Mouse (Mus musculus) CH12.LX (cell line): ENCODE measurements at regions not wholly inside any gene's neighbourhood (a gene's known extent, or its start where the extent isn't known, plus 50 kb on each side); places are given as distances from the start of the nearest gene placed in this dataset.

ENCODE experiments used
- POLR2A ChIP-seq: IDR thresholded peaks from 2 replicates; pipeline ENCODE4 v1.6.1; 2011; ENCODE audit warnings: low read depth, mild to moderate bottlenecking, improper control_type of control experiment, low read length
- ZNF384 ChIP-seq: IDR thresholded peaks from 2 replicates; pipeline ENCODE4 v1.6.1; 2012; ENCODE audit warnings: low read depth, low read length, improper control_type of control experiment, inconsistent platforms

DNA sequence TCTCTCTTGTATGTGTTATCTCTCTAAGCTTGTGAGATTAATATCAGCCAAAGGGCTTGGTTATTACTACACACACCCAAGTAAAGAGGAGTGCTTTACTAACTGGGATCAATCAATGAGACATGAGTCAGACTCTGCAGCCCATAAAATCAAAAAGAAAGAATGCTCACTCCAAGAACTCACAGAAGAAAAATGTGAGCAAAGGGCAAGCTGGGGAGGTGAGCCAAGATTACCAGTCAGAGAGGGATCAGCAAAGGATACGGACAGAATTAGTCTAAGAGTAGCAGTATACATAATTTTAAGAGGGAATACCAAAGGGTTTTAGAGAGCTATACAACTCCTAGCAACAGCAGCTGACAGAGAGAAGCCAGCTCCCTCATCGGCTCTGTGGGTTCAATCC, 319.4 kb upstream of the Rgma start:
- TF ChIP-seq ZNF384 = no peak
- TF ChIP-seq POLR2A = no peak
